Mouse (Mus musculus): Measurements from ENCODE around the gene Ate1.

The Ate1 gene

DNA sequence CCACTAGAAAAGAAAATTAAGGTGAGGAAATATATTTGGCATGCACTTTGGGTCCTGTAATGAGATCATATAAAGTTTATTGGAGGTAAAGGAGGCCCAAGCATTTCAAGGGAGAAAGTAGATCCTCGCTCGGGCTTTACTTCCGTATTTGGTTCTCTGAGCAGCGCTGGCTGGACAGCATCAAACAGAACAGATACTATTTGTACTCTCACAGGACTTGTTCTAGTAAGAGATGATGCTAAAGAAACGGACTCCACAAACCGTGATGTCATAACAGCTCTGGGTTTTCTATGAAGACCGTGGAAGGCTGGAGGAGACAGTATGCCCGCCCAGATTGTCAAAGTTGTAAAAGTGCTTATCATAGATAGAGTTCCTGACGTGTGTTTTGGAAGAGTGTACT is 7.1 kb upstream of the Ate1 start:
- intact Hi-C loops (cut with DNase I), result no loop called here

DNA sequence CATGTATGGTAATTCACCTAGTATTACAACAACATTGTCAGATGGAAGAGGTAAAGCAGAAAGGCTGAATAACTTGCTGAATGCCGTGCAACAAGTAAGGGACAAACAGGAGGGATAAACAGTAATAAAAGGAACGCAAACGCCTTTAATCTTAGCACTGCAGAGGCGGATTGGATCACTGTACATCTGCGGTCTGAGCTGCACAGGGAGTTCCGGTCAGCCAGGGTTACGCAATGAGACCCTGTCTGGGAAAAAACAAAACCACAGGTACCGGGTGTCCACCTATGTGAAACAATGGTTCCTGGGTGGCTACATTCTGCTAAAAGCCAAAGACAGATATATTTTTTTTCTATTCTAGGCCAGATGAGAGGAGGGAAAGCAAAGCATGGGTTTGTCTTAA is 3.3 kb upstream of the Ate1 start:
- intact Hi-C loops (cut with DNase I), result no loop called here

DNA sequence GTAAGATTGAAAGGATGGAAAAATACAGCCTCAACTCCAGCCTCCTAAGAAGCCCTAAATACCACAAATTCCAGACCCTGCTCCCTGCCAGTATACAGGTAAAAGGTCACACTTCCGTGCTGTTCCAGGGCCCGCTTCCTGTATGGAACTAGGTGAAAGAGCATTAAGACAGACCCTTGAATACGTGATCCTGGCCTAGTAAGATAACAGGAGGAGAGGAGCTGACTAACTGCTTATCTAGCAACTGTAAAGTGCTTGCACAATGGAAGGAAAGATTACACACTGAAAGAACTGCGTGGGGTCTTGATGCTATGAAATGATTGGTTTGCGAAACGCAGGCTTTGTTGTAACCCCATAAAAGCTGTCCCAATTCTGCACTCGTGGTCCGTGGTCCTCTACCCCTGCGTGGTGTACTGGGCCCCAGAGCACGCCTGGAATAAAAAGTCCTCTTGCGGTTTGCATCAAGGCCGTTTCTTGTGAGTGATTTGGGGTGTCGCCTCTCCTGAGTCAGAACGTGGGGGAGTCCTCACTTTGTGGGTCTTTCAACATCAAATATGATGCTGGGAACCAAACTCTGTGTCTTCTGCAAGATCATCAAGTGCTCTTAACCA is 748 bp upstream of the Ate1 start:
- intact Hi-C loops (cut with DNase I), result no loop called here

DNA sequence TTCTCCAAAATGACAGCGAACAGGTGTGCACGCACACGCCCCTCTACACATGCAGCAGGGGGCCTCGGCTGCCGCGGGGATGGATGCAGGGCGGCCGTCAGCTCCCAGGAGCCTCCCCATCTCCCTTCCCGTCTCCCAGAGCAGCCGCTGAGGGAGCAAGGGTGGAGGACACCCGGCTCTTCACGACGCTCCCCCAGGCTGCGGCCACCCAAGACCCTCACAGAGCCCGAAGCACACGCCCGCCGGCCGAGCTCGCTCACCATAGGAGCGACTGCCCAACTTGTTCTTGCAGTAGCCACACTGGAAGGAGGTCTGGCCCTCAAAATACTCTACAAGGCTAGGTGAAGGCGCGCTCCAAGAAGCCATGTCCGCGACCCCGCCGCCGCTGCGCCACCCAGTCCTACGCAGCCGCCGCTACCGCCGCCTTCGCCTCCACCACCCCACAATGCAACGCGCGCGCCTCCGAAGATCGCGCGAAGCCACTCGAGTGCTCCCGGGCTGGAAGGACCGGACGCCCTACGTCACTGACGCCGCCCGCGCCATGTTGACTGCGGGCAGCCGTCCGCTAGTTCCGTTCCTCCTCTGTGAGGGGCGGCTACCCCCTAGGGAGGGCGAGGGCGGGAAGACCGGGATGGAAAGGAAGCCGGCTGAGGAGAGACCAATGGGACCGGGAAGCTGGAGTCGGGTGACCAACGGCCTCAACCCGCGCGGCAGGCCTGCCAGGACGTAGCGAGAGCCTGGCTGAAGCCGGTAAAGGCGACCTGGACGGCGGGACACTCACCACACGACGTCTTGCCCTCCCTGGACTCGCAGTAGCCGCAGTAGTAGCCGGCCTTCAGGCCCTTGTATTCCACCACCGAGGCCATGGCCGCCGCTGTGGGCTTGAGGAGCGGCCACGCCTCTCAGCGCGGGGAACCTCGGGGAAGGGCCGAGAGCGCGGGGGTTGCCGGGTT is 797 bp downstream of the Ate1 start:
- intact Hi-C loops (cut with DNase I), result no loop called here

DNA sequence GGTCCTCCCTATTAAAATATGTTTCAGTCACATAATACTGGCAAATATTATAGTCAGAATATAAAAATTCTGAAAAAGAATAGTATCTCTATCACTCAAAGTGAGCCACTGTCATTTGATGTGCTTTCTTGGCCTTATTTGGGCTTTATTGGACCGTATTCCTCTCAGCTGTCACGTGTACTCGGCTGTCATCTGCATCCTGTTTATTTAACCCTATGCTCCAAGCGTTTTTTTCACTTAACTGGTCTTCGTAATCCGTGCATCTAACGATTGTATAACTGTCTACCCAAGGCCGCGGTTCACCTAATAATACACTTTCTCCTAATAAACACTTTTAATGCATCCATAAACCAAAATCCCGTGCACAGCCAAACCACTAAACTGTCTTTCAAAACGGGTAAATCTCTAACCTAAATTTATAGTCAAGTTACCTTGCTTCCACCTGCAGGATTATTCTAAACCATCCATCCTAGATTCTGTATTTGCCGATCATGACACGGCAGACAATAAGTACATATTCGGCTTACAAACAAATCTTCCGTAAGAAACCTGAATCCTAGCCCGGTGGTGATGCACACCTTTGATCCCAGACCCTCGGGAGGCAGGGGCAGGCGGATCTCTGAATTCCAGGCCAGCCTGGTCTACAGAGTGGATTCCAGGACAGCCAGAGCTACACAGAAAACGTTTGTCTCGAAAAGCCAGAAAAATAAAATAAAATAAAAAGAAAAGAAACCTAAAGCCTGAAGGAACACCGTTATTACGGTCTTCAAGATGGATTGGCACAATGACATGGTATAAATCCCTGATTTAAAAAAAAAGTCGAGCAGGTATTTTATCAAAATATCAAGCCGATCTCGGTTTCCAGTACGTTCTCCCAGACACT is 1.7 kb downstream of the Ate1 start:
- intact Hi-C loops (cut with DNase I), result no loop called here

DNA sequence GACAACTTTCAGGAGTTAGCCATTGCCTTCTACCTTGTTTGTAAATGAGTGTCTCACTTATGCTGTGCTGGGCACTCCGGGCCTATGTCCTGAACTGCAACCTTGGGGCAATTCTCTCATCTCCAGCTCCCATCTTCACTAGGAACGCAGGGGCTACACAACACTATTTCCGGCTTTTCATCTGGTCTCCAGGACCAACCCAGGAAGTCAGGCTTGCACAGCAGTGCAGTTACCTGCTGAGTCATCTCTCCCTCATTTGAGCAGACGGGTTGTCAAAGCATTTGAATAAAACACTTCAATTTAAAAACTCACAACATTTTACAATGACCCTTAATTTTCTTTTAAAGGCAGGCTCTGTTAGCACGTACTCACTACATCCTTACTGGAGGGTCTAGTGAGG is 9.9 kb downstream of the Ate1 start:
- intact Hi-C loops (cut with DNase I), result no loop called here

DNA sequence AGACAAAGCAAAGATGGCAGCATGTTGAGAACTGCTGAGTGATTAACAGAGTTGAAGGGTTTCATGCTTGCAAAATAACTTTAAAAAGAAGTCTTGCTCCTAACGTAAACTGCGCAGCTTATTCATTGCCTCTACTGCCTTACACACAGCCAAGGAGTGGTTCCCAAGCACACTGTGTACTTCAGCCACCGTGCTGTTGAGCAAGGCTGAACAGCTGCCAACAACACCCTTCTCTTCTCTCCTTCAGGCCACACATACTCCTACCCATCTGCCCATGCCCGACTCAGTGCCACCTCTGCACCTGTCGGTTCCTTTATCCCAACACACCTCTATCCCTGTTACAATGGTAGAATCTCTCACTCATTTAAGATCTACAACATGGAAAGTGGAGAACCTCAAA is 17.2 kb downstream of the Ate1 start:
- intact Hi-C loops (cut with DNase I), result loop anchor here (10.0 kb wide), 1 partner anchor 858 kb away; no protein-coding TSS in a partner anchor

DNA sequence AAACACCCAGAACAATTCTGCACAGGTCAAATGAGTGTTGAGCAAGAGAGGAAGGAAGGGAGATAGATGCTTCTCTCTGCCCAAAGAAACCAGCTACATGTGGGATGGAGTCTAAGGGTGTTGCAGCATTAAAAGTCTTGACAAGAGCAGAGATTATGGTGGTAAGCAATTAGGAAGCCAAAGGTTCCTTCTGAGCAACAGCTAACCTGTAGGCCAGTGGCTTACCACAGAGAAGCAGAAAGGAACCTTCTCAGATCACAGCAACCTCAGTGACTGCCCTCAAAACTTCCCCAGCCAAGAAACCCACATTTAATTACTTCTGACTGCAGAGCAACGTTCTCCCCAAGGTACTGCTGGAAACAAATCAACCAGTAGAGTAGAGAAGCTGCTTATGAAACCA is 18.7 kb downstream of the Ate1 start:
- intact Hi-C loops (cut with DNase I), result loop anchor here (10.0 kb wide), 1 partner anchor 857 kb away; no protein-coding TSS in a partner anchor

DNA sequence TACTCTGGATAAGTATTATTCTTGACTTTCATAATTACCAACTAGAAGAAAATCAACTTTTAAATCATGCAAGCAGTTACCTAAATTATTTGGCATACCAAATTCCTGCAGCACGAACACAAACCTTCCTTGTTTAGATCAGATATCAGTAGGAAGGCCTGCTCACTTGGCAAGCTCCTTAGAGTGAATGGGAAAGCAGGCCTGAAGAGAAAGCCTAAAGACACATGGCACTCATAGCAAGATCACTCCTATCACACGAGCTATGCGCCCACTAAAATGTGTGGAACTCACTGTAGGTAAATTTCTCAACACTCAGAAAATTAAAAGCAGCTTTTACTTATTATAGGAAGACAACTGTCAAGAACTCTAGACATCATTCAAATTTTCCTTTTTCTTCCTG is 26.8 kb downstream of the Ate1 start:
- intact Hi-C loops (cut with DNase I), result no loop called here

DNA sequence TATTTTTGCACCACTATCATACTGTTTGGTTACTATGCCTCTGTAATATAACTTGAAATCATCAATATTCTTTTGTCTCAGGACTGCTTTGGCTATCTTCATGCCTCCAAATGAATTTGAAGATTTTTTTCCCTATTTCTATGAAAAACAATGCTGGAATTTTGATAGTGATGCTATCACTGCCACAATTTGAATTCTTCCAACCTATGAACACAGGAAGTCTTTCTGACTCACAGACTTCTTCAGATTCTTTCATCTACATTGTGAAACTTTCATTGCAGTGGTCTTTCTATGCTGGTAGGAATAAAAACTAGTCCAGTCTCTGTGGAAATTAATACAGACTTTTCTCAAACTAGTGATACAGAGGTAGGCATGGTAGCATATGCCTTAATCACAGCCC is 28.1 kb downstream of the Ate1 start:
- intact Hi-C loops (cut with DNase I), result no loop called here

DNA sequence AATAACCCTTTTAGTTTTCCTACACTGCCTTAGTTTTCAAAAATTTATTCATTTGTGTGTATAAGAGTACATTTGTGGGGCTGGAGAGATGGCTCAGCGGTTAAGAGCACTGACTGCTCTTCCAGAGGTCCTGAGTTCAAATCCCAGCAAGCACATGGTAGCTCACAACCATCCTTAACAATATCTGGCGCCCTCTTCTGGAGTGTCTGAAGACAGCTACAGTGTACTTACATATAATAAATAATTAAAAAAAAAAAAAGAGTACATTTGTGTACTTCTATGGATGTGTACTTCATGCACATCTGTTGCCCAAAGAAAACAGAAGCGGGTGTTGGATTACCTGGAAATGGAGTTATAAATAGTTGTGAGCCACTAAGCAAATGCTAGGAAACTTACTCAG is 41.2 kb downstream of the Ate1 start:
- intact Hi-C loops (cut with DNase I), result loop anchor here (5.0 kb wide), 2 partner anchors 92 to 202 kb away; no protein-coding TSS in a partner anchor

DNA sequence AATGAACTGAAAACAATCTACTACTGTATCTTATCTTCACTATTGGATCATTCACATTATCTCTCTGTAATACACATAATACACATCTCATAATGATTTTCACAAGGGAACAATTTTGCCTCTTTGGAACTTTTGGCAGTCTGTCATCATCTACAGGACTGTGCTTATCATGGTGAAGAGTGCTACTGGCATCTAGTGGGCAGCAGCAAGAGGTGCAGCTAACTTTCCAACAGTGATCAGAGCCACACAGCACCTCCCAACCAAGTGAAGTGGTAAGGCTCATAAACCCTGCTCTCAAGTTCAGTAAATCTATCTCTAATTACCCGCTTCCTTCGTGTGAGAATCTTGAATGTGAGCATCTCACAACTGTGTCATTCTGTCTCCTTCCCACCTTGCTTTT is 44.2 kb downstream of the Ate1 start:
- intact Hi-C loops (cut with DNase I), result loop anchor here (2.0 to 5.0 kb wide), 3 partner anchors 89 to 827 kb away; no protein-coding TSS in a partner anchor

DNA sequence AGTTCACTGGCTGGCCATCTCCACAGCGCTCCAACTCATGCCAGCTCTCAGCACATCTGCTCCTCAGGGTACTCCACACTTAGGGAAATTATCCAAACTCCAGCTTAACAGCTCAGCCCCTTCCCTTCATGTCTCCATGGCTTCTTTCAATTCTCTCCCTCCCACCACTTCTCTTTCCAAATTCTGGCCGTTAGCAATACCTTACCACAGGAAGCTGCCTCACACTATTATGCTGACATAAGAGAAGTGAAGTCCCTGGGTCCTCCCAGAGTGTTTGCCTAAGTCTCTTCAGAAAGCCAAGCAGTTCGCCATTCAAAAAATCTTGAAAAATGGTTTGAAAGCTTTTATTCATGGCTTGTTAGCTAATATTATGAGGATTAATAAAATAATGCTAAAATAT is 46.3 kb downstream of the Ate1 start:
- intact Hi-C loops (cut with DNase I), result no loop called here

DNA sequence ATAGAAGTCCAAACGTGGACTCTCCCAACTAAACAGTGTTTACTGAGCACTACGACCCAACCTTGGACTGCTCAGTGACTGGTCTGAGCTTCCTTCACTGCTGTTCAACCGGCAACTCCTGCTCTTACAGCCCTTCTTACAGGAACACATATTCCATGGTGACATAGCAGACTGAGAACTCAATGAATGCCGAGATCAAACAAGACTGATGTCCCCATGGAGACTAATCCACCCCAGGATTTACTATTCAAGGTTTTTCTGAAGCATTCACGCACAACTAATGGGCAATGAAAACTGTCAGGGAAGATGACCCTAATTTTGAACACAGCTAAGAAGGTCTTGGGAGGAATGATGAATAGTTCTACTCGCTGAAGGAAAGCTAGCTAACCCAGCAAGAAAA is 47.5 kb downstream of the Ate1 start:
- intact Hi-C loops (cut with DNase I), result no loop called here

DNA sequence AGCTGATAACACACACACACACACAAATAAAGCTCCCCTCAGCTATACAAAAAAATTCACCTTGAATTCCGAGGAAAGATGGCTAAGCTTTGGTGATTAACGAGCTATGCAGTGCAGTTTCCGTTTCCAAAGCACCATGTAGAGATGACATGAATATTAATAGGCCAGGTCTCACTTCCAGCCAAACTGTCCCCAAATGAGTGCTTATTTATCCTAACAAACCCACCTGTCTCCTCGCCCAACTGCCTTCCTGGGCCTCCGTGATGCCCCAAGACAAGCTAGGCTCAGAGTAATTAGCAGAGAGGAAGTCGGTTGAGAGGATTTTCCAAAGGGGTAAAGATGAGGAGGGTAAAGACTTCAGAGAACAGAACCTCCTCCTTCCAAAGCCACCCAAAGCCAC is 49.1 kb downstream of the Ate1 start:
- intact Hi-C loops (cut with DNase I), result no loop called here

DNA sequence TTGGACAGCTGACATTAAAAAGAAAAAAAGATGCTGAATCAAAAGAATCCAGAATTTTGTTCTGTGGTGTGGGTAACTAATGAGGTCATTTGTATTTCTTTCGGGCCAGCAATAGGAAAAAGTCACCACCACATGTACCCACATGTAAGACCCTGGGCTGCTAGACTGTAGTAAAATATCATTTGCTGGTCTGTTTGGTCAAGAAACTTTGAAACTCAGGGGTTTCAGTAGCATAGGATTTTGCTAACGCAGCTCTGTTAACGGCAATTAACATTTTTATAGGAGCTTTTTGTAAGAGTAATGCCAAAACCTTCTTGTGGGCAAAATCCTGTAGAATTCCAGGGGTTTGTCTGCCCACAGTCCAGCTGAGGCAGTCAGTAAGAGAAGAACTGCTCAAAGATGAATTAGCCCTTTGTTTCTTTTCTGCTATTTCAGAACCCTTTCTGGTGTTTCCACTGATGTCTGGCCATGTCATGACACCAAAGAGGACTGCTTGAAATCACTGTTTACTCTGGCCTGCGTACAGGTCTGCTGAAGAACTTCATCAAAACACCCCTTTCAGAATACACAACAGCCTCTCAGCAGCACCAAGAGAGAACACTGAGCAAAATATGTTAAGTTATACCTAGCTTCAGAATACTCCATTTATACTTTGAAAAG is 64.5 kb downstream of the Ate1 start:
- intact Hi-C loops (cut with DNase I), result no loop called here

DNA sequence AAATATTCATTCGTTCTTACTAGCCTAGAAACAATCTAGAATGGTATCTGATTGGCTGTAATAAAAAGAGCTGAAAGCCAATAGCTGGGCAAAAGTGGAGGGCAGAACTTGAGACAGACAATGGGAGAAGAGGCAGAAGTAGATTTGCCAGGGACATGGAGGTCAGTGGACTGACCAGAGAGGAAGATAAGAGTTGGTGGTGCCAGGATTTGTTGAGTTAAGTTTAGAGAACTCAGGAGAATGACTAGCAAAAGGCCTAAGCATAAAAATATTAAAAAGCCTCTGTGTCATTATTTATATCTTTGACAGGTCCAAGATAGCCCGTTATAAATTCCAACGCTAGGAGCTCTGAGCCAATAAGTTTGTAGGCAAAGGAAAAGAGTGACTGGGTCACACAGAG is 65.9 kb downstream of the Ate1 start:
- intact Hi-C loops (cut with DNase I), result no loop called here

DNA sequence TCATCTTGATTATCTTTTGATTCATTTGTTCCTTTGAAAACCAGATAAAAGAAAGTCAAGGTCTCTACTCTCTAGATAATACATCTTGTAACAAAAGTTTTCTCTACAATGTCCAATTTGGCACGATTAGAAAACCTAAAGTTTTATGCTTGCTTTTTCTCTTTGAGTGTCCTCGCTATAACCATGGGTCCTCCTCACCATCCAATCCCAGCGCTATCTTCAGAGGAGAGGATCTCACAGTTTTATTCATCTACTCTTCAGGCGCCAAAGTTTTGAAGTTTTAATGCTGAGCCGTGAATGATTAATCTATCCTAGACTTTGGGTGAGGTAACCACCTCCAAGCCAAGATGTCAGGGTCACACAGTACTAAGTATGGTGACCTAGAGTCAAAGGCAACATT is 84.4 kb downstream of the Ate1 start:
- intact Hi-C loops (cut with DNase I), result no loop called here

DNA sequence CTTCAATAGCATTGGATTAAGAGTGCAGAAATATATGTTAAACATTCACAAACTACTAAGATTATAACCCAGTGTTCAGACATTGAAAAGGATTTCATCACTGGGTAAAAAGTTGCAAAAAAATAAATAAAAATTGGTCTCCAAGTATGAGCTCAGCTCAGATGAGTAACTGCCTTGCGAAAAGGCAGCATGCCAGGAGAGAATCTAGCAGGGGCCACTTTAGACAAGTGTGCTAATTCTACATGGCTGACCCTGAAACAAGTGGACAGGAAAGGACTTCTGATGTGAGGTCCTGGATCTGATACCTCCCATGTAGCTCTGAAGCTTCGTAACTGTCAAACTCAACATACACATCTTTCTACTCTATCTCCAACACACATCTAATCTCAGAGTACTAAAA is 88.0 kb downstream of the Ate1 start:
- intact Hi-C loops (cut with DNase I), result no loop called here

DNA sequence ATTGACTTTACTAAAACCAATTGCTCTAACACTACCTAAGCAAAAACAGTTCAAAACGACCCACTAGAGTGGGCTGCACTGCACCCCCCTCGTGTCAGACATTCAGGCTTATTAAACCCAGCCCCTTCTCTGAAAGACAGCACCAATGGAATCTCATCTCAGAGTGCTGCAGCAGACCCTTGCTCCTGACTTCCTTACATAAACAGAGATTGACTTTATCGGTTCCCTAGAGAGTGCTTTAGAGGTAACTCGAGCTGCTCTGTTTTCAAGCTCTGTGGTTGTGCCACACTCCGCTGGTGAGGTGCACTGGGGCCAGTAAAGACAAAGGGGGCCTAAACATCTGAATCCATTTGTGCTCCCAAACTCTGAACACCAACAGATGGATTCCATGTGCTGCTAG is 93.6 kb downstream of the Ate1 start:
- intact Hi-C loops (cut with DNase I), result no loop called here

DNA sequence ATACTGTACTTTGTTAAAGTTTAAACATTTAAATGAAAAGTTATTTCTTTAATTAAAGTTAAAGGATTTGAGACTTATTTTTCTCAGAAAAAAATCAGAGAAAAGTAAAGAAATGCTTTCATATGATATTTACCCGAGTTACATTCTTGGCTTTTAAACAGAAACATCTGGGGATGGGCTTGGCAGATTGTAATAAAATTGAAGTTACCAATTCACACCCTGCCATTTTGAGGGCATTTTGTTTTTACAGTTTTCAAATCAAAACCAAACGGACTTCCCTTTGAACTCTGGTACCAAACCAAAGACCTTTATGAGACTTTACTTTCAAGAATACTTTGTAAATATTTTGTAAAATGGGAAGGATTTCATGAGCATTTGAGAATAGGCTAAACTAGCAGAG is 94.2 kb downstream of the Ate1 start:
- intact Hi-C loops (cut with DNase I), result no loop called here
